Mouse (Mus musculus) frontal cortex, postnatal 36 days (tissue): ENCODE measurements around the gene Eif4e1b.
A peak's percentile ranks its signal among the peaks of the same experiment; 100 is the strongest.

Experiments used
- DNase-seq, 2 experiments: peaks; one replicate each; pipeline ENCODE4 v3.0.0; 2022; ENCODE audit warnings: low spot score in 2 of 2

Eif4e1b gene

GRCm38 (mm10) chr13:54799701-54800100 is 15.9 kb downstream of the Eif4e1b start:
- DNase-seq, result peak; percentile 79 to 90

- no peak for DNase-seq
Observed at GRCm38 (mm10) chr13:54800206-54800605, 16.4 kb downstream of the Eif4e1b start.

DNA sequence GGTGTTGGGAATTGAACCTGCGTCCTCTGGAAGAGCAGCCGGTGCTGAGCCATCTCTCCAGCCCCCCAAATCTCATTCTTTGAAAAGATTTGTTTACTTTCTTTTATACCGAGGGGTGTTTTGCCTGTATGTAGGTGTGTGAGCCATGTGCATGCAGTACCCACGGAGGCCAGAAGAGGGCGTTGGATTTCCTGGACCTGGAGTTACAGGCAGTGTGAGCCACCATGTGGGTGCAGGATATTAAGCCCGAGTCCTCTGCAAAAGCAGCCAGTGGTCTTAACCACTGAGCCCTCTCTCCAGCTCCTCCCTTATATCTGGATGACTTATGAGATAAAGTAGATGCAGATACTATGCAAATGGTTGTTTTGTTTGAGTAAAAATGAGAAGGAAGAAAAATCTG is 19.2 kb downstream of the Eif4e1b start:
- no peak for DNase-seq

DNA sequence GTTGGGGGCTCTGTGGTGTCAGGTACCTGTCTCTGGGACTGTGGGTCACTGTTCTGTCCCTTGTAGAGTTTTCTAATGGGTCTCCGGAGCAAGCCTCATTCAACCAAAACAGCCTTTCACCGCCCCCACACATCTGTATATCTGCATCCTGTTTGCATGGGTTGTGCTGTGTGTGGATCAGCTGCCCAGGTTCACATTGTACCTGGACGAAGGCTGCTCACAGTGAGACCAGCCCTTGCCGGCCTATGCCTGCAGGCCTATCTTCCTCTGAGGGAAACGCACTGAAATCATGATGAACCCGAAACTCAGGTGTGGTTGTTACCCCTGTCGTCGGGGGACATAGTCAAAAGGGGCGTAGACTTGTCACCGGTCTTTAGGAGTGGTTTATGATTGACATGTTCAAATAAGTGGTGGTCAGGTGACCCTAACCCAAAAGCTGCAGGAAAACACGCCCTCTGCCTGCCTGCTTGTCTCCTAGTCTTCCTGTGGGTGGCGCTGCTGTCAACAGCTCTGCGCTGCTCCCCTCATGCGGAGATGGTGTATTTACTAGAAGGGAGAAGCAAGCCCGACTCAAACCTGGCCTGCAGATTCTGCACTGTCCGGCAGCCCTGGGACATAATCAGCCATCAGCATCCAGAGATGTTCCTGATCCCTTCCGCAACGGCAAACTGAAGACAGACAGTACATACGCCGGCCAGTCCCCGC is 21.5 kb downstream of the Eif4e1b start:
- DNase-seq, result peak in 1 of 2 experiments; percentile 51

DNA sequence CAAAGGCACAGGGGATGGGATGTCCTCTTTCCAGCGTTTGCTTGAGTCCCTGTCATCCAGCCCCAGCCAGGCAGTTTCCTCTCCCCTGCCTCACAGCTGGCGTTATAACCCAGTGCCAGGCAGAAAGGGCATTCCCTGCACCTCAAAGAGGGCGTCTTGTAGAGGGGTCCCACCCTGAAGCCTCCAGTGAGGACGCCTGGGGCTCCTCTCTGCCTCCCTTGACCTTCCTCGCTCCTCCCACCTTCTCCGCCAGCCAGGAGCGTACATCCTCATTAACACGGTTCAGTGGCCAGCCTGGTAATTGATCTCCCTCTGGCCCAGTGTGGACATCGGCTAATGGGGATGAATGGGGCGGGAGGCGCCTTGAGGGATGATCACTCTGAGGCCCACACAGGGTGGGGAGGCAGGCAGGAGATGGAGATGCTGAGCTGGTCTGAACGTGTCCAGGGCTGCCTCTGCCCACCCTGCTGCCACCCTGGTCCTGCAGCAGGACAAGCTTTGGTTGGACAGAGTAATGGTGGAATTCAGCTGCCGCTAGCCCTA is 22.7 kb downstream of the Eif4e1b start:
- no peak for DNase-seq

- DNase-seq, result peak in 1 of 2 experiments; percentile 56
Observed at GRCm38 (mm10) chr13:54808067-54808466, 24.3 kb downstream of the Eif4e1b start.

DNA sequence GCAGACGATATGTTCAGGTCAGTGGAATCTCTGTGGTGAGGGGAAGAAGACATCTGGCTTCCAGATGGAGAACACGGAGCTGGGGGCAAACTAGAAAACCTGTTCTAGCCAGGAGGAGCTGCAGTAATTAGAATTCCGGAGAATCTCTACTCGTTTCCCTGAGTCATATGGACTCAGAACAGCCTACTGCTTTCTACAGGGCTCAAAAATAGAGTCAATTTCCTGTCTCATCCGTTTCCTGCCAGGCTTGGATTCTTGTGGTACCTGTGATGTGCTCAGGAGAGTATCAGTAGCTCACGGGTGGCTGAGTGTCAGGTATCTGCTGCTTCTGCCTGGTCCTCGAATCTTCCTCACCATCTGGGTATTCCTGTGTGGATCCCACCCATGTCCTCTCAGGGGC is 27.7 kb downstream of the Eif4e1b start:
- peak in 1 of 2 experiments; percentile 36 for DNase-seq

DNA sequence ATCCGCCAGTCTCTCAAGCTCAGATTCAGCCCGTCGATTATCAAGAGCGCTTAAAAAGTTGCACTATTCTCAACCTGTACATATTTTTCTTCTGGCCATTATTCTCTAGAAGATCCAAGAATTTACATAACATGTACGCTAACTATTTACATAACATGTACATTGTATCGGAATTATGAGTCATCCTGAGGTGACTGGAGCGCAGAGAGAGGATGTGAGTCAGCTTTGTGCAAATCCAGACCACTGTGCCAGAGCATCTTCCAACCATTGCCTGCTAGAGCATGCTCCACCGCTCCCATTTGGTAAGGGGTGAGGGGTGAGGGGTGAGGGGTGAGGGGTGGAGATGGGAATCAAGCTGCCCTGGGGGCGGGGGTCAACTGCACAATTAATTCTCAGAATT is 29.6 kb downstream of the Eif4e1b start:
- DNase-seq, result no peak

GRCm38 (mm10) chr13:54818399-54819254 is 34.8 kb downstream of the Eif4e1b start:
- DNase-seq, result no peak

- DNase-seq, result no peak
Observed at GRCm38 (mm10) chr13:54821106-54821505, 37.3 kb downstream of the Eif4e1b start.

DNA sequence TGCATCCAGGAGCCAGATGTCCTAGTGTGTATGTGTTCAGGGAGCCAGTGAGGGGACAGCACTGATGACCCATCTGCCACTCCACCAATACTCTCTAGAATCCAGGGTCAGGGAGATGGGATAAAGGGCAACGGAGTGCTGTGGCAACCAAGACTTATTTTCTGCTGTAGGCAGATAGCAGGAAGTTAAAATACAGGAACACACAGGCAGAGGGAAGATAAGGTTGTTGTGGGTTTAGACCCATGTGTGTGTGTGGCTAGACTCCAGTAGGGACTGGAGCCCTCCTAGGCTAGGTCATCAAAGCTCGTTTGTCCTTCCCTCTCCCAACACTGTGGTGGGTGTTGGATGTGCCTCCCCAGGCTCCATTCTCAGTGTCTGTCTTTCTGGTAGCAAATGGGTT is 38.1 kb downstream of the Eif4e1b start:
- DNase-seq, result no peak

DNA sequence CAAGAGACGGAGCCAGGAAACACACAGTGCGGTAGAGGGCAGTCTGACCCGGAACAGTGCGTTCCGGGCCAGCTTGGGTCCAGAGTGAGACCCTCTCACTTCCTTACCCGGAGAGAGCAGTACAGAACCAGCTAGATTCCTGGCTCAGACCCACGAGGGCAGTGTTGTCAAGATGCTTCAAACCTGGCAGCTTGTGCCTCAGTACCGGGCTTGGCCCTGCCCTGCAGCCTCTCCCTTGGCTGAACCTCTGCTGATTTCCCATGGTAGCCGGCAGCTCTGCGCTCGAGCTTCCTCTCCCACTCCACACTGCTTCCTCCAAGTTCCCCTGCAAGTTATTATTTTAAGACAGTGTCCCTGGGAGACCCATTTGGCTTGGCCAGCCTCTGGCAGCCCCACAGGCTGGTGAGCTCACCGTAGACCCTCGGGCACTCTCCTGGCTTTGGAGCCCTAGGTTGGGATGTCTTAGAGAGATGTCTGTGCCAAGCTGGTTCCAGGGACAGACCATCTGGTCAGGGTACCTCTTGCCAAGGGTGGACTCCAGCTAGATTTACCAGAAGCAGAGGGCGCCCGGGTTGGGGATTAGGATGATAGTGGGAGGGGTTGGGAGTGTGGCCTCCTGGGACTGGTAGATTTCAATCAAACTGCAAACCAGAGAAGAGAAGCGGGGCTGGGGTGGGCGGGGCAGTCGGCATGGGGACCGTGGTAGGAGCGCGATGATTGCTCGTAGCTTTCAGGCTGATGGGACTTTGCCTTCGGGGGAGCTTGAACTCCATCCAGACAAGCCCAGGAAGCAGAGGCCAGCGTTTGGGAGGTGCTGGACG is 40.5 kb downstream of the Eif4e1b start:
- no peak for DNase-seq

DNA sequence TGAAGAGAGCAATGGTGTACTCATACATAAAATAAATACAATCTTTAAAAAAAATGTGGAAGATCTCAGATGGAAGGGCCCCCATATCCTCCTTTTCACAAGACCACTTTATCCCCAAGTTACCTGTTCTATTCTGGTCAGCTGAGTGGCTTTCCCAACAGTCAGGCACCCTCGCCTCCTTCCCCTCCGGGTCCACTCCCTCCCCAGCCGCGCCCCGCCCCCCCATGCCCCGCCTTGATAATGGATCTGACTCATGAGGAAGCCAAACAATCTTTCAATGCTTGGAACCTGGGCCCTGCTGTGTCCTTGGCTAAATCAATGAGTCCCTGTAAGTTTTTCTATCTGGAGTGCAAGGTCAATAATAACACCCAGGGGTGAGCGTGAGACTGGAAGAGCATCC is 44.2 kb downstream of the Eif4e1b start:
- DNase-seq, result no peak

- no peak for DNase-seq
Observed at GRCm38 (mm10) chr13:54828508-54828907, 44.7 kb downstream of the Eif4e1b start.

- DNase-seq, result no peak
Observed at GRCm38 (mm10) chr13:54829450-54829849, 45.7 kb downstream of the Eif4e1b start.

DNA sequence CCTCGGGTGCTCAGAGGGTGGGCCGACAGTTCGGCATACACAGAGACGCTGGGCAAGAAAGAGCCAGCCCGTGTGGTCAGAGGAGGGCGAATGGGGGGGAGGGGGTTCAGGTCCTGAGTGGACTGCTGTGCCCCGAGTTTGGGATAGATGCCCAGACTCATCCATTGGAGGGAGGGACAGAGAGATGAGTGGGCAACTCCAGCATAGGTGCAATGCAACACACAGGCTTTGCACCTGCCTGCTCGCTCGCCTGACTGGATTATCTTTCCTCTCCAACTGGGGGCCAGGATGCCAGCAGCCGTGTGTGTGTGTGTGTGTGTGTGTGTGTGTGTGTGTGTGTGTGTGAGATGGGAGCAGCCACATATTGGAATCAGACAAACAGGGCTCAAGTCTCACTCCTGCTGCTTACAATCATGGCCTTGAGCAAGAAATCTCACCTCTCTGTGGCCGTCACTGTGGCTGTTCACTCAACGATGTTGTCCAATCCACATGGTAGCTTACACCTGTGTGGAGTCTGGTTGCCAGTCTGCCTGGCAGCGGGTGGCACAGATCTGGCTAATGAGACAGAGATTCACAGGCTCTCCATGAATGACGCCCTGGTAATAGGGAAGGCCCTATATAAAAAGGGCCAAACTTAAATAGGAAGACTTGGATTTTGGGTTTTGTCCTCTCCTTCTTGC is 52.7 kb downstream of the Eif4e1b start:
- DNase-seq, result no peak

DNA sequence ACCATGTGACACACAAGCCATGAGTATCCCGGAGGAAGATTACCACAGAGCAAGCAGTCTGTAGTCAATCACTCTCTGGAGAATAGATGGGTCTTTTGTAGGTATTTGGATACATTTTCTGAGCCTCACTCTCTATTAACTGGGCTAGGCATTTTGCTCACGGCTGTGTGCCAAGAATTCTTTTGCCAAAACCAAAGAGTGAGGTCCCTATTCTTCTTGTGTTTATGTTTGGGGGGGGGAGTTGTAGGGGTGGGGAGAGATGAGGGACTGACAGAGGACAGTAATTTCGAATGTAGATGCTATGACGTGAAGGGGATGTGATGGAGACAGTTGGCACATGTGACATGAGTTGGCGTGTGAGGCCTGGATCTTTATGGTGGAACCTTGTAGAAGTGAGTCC is 53.3 kb downstream of the Eif4e1b start:
- DNase-seq, result no peak

DNA sequence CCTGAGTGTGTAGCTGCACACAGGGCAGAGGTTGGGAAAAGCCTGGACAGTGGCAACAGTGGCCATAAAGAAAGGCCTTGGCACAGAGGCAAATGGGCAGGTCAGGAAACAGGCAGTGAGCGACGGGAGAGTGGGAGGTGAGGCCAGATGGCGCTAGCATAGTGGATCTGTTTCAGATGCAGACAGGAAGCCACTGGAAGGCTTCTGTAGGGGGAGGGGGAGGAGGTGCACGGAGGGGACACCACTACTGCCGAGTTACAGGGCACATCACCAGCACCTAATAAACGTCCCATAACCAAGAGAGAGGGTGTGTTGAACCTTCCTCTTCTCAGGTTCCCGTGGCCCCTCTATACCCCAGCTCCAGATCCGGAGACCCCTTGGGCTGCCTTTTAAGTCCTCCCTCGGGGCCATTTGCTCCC is 53.7 kb downstream of the Eif4e1b start:
- peak; percentile 44 to 51 for DNase-seq
